Mouse (Mus musculus) R1 (cell line): ENCODE data around the gene Samd9l.
A peak's percentile ranks its signal among the peaks of the same experiment; 100 is the strongest.
"Not testable (repeated sequence)": the region's sequence is repeated elsewhere in the genome, so short reads cannot be mapped to it uniquely, and the experiment has no call there.

Experiments used
- DNase-seq: peaks from one replicate; pipeline ENCODE4 v3.0.0-alpha.2; 2018; ENCODE audit warnings: low read depth, low spot score

Gene Samd9l

DNA sequence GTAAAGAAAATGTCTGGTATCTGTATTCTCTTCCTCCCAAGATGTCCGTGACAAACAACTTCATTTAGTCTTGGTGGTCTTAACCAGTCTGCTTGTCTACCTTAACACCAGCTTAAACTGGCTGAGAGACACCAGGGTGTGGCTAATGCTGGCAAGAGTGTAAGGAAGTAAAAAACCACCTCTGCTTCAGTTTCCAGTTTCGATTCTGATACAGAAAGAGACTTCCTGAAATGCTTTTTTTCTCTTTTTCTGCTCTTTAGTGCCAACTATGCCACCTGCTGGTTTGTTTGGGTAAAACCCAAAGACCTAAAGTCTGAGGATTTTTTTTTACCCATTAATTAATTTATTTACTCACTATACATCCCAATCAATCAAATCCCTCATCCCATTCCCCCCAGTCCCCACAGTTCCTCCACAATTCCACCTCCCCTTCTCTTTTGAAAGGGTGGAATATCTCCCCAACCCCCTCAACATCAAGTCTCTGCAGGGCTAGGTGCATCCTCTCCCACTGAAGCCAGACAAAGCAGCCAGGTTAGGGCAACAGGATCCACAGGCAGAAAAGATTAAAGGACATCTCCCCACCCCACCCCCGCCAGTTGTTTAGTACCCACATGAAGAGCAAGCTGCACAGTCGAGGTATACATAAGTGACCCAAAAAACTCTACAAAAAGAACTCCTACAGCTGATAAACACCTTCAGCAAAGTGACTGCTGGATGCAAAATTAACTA lies at the start of gene Samd9l:
Gene Samd9l, minus strand, starts transcription at position 233 of the 729 bp plus-strand sequence.
- peak; percentile 81 for DNase-seq

DNA sequence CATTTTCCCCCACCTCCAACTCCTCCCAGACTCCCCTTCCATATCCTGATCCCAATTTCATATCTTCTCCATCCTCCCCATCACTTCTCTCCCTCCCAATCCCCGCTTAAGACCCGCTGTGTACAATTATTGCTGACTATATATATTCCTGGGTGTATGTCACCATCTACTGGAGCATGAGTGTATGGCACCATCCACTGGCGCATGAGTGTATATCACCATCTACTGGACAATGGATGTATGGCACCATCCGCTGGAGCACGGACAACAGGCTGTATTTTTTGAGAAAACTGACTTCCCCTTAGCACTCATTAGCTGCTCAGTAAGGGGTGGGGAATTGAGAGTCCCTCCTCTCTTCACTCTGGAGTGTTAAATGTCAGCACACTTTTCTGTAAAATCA lies 48.0 kb upstream of the Samd9l start:
- DNase-seq = peak; percentile 85

DNA sequence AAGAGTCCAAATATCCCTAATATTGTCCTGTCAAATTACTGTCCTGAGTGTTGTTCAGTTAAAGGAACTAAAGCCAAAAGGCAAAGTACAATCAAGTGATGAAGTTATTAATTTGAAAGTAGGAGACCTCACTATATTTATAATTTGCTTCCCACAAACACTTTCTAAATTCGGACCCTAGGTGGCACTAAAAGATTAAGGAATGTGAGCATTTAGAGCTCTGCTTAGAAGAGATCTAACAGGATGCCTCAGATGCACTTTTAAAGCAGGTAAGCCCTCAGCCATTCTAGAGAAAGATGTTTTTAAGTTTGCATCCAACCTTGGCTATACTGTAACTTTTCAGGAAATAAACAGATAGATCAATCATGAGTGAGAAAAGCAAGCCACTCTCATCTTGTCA lies 44.5 kb upstream of the Samd9l start:
- no peak for DNase-seq

DNA sequence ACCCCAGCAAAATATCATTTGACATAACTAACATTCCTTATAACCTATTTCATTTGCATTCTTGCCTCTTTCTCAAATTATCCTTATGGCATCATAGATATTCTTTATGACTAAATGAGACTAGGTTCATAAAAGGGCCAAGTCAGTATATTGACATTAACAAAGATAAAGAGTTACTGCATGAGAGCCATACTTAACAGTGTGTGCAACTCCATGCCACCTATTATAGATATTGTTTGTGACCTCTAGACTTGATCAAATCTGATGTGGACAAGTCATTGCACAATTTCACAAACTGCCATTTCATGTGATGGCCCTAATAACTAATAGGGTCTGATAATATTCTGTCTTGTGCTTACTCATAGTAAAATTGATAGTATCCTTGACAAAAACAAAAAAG lies 36.7 kb upstream of the Samd9l start:
- no peak for DNase-seq

DNA sequence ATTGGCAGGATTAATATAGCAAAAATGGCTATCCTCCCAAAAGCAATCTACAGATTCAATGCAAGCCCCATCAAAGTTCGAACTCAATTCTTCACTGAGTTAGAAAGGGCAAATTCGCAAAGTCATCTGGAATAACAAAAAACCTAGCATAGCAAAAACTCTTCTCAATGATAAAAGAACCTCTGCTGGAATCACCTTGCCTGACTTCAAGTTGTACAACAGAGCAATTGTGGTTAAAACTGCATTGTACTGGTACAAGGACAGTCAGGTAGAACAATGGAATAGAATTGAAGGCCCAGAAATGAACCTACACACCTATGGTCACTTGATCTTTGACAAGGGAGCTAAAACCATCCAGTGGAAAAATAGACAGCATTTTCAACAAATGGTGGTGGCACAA lies 31.6 kb upstream of the Samd9l start:
- DNase-seq = peak; percentile 89

DNA sequence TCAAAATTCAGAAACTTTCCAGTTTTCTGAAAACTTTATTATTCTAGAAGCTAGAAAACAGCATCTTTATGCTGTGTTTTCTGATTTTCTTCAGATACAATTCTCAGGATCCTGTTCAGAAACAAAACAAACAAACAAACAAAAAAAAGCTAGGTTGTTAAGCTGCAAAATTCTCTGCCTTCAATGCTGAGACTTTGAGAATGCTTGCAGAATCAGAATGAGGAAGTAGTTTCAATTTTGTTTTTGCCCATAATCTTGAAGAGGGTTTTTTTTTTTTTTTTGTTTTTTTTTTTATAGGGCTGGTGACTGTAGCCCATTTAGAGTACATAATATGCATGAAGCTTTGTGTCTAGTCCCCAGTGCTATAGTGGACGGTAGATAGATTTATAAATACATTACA lies 27.7 kb upstream of the Samd9l start:
- DNase-seq = no peak

DNA sequence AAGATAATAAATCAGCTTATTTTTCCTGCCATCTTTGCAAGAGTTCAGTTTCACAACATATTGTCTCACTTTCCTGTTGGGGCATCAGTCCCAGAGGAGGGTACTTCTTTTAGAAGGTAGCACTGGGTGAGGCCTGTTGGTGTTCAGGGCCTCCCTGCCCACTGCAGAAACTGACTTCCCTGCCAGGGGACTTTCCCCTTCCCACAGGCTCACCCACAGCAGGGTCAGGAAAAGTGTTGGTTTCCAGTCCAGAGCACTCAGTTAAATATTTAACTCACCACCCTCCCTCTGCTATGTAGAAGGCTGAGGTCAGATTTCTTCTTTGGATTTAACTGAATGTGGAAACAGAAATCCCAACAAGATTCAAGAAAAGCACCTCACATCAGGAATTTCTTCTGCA lies 26.0 kb upstream of the Samd9l start:
- DNase-seq = not testable (repeated sequence)

DNA sequence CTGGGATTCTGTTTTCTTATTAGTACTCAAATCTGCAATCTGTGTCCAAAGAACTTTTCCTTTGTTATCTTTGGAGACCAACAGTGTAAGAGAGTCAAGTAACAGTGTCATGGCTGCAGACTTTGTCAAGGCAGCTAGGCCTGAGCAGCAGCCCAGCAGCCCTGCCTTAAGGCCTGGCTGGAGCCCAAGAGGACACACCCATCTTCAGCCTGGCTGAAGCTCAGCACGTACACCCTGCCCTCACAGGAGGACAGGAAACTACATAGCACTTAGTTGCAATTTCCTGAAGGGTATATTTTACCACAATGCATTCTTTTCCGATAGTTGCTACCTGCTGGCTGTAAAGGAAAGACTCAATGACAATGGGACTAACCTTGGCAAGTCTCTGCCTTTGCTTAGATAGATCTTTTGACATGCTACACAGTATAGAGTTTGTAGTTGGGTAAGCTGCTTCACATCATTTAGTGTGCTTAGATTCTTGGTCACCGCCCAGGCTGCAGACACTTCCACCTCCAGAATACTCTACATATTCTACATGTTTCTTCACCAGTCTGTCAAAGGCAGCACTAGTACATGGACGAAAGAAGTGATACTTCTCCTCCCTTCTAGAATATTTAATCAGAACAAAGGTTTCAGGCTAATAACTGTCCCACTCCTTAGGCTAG lies 25.4 kb upstream of the Samd9l start:
- DNase-seq = peak; percentile 89

DNA sequence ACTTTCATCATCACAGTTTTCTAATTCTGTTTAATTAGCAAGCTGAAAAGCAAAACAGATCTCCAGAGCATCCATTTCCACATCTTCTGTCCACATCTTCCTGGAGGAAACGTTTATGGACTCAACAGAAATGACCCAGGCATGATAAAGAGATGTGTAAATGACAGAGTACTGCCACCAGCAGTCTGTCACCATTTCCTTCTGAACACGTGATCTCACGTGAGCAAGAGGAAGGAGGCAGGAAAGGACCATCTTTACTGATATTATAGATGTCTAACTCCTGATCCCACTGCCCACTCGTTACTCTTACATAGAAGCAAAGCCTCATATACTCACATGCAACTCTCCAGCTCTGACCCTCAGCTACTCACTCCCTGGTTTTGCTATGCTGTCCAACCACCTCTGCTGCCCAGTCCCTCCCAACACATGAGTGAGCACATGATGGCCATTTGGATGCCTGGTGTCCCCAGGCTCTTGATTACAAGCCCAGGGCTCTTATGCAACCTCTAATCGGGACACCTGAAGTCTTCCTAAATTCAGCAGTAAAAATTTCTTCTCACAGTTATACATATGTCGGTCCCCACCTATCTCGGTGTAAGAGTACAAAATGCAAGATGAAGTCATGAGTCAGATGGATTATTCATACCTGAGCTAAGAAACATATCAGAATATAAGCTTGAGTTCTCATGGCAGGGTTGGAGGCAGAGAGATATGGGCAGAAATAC lies 2.0 kb downstream of the Samd9l start:
- not testable (repeated sequence) for DNase-seq

DNA sequence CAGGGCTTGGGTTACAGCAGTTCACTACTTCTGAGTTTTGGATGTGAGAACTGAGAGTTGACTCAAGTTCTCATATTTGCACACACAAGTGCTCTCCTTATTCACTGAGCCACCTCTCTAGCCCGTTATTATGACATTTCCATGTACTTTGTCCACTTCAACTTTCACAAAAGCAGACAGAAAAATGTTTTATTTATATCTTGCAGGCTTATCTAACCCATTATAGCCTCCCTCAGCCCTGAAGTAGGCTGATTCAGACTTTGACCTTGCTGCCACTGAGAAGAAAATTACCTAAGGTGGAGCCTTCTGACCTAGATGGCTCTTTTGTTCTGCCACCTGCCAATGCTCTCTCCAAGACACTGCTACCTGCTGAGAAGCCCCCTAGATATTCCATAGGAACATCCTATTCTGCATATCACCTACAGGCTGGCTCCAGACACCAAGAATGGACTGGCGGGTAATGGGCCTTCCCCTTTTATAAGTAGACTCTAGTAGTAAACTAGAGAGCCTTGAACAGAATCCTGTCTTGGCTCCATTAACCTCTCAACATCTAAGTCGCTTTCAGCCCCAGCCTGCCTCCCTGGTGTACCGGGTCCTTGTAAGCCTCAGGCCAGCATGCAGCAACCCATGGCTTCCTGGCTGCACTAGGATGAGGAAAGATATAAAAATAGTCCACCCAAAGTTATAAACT lies 3.3 kb downstream of the Samd9l start:
- DNase-seq = peak; percentile 87

DNA sequence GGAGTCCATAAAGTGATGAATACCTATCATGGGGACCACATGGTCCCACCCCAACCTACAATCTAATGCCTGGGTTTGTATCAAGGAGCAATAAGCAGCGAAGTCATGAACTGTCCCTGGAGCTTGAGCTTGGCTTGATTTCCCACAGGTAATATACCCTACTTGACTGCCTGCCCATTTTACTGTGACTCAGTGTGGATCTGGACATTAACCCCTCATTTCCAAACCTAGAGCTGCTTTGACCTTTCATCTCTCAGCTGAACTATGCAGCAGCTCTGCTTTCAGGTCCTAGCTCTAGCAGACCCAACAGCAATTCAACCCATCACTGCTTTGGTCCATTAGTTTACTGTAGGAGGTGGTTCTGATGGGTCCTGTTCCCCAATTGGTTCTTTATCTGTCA lies 9.4 kb downstream of the Samd9l start:
- DNase-seq = no peak

DNA sequence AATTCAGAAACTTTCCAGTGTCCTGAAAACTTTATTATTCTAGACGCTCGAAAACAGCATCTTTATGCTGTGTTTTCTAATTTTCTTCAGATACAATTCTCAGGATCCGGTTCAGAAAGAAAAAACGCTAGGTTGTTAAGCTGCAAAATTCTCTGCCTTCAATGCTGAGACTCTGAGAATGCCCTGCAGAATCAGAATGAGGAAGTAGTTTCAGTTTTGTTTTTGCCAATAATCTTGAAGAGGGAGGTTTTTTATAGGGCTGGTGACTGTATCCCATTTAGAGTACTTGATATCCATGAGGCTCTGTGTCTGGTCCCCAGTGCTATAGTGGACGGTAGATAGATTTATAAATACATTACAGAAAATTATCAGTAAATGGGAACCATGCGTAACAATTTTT lies 12.8 kb downstream of the Samd9l start:
- no peak for DNase-seq

DNA sequence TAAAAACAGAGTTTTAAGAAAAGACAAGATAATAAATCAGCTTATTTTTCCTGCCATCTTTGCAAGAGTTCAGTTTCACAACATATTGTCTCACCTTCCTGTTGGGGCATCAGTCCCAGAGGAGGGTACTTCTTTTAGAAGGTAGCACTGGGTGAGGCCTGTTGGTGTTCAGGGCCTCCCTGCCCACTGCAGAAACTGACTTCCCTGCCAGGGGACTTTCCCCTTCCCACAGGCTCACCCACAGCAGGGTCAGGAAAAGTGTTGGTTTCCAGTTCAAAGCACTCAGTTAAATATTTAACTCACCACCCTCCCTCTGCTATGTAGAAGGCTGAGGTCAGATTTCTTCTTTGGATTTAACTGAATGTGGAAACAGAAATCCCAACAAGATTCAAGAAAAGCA lies 14.6 kb downstream of the Samd9l start:
- not testable (repeated sequence) for DNase-seq

DNA sequence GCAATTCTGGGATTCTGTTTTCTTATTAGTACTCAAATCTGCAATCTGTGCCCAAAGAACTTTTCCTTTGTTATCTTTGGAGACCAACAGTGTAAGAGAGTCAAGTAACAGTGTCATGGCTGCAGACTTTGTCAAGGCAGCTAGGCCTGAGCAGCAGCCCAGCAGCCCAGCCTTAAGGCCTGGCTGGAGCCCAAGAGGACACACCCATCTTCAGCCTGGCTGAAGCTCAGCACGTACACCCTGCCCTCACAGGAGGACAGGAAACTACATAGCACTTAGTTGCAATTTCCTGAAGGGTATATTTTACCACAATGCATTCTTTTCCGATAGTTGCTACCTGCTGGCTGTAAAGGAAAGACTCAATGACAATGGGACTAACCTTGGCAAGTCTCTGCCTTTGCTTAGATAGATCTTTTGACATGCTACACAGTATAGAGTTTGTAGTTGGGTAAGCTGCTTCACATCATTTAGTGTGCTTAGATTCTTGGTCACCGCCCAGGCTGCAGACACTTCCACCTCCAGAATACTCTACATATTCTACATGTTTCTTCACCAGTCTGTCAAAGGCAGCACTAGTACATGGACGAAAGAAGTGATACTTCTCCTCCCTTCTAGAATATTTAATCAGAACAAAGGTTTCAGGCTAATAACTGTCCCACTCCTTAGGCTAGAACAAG lies 15.1 kb downstream of the Samd9l start:
- DNase-seq = not testable (repeated sequence)

DNA sequence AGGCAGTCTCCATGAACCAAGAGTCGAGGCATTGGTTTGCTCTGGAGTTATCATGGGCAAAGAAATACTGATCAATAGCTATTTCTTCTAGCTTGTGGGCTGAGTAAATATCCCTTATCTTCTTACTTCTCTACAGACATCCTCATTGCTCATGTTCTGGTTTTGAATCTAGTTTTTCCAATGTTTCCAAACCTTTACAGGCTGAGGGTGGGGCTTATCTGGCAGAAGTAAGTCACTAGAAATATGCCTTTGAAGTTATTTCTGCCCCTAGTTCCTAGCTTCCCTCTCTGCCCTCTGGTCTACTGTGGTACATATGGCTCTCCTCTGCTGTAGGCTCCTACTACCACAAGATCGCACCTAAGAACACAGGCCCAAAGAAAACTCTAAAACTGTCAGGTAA lies 20.2 kb downstream of the Samd9l start:
- no peak for DNase-seq

DNA sequence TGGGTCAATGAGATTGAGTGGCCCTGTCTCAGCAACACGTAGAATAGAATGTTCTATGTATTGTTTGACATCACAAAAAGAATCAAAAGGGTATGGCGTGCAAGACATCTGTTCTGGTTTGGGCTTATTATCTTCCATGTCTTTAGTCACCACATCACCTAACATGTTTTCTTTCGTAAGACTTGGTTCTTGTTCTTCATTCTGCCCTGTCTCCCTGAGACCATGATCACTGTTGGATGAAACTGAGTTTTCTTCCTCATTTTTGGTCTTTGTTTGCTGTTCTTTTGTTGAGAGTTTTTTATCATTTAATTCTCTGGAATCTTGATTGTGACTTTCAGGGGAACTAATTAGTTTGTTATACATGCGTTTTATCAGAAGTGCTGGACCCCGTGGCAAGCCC lies 22.7 kb downstream of the Samd9l start:
- no peak for DNase-seq

DNA sequence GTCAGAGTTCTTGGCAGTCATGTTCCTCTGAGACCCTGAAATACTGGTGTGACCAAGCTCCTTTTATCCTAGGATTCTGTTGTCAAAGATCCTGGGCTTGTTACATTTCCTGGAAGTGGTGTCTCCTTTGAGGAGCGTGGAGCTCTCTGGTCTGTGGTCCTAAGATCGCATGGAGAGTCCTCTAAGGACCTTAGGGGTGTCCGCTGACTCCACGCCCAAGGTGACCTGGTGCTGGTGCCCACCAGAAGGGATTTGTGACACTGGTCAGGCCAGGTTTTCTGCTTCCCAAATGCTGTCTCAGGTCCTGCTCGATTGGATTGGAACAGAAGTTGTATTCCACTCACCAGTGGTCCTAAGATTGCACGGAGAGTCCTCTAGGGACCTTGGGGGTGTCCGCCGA lies 29.8 kb downstream of the Samd9l start:
- DNase-seq = no peak

DNA sequence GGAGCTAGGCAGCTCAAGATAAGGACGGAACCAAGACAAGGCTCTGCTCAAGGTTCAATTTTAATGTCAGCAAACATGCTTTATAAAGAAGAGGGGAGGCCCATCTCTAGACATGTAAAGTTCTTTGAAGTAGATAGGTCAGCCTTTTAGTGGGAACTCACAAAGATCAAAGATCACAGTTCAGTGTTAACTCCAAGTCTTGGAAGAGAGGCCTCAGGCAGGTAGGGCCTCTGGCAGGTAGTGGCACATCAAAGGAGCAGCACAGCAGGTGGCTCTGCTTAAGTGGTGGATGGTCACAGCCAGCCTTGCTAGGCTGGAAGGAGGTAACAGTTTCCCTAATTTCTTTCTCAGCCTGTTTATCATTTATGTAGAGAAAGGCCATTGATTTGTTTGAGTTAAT lies 33.8 kb downstream of the Samd9l start:
- not testable (repeated sequence) for DNase-seq

DNA sequence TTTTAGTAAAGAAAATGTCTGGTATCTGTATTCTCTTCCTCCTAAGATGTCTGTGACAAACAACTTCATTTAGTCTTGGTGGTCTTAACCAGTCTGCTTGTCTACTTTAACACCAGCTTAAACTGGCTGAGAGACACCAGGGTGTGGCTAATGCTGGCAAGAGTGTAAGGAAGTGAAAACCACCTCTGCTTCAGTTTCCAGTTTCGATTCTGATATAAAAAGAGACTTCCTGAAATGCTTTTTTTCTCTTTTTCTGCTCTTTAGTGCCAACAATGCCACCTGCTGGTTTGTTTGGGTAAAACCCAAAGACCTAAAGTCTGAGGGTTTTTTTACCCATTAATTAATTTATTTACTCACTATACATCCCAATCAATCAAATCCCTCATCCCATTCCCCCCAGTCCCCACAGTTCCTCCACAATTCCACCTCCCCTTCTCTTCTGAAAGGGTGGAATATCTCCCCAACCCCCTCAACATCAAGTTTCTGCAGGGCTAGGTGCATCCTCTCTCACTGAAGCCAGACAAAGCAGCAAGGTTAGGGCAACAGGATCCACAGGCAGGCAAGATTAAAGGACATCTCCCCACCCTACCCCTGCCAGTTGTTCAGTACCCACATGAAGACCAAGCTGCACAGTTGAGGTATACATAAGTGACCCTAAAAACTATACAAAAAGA lies 53.3 kb downstream of the Samd9l start:
- DNase-seq = not testable (repeated sequence)

DNA sequence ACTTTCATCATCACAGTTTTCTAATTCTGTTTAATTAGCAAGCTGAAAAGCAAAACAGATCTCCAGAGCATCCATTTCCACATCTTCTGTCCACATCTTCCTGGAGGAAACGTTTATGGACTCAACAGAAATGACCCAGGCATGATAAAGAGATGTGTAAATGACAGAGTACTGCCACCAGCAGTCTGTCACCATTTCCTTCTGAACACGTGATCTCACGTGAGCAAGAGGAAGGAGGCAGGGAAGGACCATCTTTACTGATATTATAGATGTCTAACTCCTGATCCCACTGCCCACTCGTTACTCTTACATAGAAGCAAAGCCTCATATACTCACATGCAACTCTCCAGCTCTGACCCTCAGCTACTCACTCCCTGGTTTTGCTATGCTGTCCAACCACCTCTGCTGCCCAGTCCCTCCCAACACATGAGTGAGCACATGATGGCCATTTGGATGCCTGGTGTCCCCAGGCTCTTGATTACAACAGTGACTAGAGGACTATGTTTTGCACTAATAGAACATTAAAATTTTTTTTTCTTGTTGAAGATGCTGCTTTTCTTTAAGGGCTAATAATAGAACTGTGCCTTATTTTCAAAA lies 54.2 kb downstream of the Samd9l start:
- not testable (repeated sequence) for DNase-seq
